Mouse (Mus musculus): ENCODE measurements around the gene Enox1.

Gene Enox1

DNA sequence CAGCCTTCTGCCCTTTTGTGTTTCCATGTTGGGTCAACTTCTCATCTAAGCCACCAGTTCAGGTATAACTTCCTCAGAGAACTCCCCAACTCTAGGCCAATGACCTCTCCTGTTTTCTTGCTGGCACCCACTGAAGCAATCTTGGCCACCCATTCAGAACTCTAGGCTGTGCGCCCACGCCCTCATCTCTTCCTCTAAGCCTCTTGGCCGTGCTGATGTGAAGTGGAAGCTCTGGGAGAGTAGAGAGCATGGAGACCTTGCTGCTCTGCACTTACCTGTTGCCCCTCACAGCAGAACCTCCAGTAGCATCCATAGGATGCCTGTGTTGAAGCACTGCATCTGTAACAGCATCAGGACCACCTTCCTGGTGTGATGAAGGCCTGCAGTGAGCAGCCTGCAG, 214.0 kb downstream of the Enox1 start:
- in situ Hi-C loops (cut with MboI, MseI), result no loop called here

DNA sequence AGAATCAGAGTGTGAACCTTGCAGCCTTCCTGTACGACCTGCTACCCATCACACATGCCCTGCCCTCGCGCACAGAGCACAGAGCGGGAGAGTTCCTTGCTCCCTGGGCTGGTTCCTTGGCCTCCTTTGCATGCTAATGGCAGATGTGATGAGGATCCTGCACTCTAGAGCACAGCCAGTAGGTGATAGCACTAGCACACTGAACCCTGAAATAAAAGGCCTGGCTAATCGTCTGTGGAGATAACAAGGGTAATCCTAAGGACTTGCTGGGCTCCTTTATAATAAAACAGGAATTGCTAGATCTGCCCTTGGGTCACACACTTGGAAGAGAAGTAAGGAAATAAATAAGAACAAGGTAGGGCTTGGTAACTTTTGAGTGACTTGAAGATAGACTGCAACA, 215.4 kb downstream of the Enox1 start:
- in situ Hi-C loops (cut with MboI, MseI), result no loop called here

DNA sequence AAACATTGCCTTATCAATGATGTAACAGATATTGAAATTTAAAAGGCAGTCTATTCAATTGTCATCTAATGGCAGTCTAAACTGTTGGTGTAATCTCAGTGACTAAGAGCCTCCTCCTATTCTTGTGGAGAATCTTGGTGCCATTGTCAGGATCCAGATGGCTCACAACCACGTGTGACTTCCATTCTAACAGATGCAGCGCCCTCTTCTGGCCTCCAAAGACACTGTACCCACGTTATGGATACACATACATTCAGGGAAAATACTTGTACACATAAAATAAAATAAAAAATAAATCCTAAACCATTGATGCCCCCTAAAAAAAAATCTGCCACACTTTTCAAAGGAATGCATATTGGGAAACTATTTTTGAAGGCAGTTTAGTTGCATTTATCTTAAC, 216.6 kb downstream of the Enox1 start:
- in situ Hi-C loops (cut with MboI, MseI), result no loop called here

GRCm38 (mm10) chr14:77375054-77375453, 218.5 kb downstream of the Enox1 start:
- in situ Hi-C loops (cut with MboI, MseI), result no loop called here

- in situ Hi-C loops (cut with MboI, MseI), result no loop called here
These were observed 219.1 kb downstream of the Enox1 start for GRCm38 (mm10) chr14:77375618-77376017.

GRCm38 (mm10) chr14:77376731-77377130, 220.2 kb downstream of the Enox1 start:
- in situ Hi-C loops (cut with MboI, MseI), result no loop called here

DNA sequence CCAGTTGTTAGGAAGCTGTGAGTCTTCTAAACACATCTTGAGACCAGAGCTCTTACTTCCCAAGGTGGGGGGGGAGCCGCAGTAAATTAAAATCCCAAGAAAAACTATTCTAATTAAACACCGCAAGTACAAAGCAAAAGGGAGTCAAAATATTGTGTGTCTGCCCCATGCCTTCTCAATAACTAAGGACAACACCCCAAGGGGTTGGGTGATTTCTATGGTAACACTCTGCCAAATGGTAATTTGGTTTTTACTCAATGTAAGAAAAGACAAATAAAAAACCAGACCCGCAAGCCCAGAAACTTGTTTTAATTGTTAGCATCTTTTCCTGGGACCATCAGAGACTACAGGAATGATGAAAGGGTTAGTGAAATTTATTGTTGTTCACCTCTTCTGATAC, 220.9 kb downstream of the Enox1 start:
- in situ Hi-C loops (cut with MboI, MseI), result no loop called here

GRCm38 (mm10) chr14:77377873-77378272, 221.3 kb downstream of the Enox1 start:
- in situ Hi-C loops (cut with MboI, MseI), result no loop called here

- in situ Hi-C loops (cut with MboI, MseI), result no loop called here
These were observed 225.0 kb downstream of the Enox1 start for GRCm38 (mm10) chr14:77381532-77381931.

DNA sequence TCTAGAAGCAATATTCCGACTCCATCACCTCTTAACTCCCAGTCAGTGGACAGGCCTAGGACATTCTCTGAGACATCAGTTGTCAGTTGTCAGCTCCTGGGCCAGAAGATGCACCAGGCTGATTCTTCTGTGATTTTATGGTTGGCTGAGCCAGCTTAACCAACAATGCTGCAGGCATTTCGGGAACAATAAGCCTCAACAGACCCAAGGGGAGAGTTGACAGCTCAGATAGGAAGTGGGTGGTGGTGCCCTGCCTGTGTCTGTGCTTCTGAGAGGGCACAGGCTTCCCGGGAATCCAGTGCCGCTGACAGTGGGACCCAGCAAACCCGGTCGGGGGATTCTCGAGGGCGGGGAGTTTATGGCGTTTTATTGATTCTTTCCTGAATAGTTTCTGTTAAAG, 229.1 kb downstream of the Enox1 start:
- in situ Hi-C loops (cut with MboI, MseI), result no loop called here

- in situ Hi-C loops (cut with MboI, MseI), result no loop called here
These were observed 231.3 kb downstream of the Enox1 start for GRCm38 (mm10) chr14:77387877-77388276.

DNA sequence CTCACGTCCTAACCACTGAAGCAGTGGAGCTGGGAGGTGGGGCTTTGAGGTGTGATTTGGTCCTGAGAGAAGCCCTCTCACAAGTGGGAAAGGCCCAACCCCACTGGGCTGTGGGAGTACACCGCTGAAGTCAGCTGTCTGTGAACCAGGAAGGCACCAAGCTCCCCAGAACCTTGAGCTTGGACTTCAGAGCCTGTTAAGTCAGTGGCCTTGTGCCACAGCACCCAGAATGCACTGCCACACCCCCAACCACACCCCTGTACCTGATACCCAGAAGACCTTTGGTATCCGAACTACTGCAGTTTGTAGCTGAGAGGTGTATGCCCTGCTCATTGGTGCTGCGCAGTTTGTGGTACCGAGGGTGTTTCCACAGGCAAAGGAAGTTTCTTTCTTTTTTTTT, 232.7 kb downstream of the Enox1 start:
- in situ Hi-C loops (cut with MboI, MseI), result no loop called here

GRCm38 (mm10) chr14:77392476-77392875, 235.9 kb downstream of the Enox1 start:
- in situ Hi-C loops (cut with MboI, MseI), result no loop called here

DNA sequence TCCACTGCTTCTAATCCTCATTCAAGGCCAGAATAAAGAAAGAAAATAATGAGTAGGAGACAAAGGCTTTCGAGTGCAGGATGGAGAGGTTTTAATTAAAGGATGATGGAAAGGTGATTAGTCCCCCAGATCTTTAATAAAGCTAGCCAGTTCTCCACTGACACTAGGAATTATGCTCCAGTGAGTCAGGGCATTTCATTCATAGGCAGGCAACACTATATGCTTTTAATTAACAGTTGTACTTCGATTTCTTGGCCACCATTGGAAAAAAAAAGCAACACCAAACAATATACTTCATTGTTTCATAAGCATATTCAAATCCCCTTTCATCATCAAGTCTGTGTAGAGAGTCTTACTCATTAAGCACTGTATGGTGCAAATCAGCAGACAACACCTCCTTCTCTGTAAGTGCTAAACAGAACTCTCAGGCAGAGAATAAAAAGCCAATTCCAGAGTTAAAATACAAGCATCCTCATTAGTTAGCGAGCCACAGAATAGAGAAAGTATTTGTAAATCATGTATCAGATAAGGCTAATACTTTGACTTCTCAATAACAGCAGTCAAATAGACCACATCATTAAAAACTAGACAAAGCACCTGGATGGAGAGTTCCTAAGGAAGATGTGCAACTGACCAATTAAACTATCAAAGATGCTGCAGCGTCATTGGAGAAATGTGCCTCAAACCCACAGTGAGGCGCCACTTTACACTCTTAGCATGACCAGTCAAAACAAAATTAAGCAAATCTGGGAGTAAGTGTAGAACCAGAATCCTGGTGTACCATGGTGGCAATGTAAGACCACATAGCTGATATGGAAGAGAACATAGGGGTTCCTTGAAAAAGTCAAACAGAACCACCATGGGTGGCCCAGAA, 249.9 kb downstream of the Enox1 start:
- in situ Hi-C loops (cut with MboI, MseI), result no loop called here

DNA sequence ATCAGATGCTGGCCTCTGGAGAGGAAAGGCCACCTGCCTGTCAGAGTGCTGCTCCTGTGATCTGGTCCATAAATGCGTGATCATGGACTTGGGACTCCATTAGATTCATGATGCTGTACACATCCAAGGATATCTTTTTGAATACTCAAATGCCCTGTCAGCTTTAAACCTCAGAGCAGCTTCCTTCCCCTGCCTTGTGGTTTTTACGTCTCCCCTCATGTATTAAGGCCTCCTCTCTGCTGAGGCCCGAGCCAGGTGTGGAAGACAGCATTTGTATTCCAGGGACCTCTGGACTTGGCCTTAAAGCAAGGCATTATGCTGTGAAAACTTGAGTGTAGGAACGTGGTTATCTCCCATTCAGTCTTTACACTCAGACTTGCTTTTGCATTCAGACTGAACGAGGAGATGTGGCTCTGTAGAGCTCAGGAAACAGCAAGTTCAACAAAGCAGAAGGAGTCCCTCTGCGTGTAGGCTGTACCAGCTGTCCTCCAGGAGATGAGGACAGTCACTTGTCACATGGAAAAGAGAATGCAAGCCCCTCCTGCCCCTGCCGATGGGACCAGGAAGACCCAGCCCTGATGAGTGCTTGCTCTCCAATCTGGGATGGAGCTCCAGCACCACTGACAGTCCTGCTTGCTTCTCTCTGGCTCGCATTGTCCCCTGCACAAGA, 252.8 kb downstream of the Enox1 start:
- in situ Hi-C loops (cut with MboI, MseI), result no loop called here

- in situ Hi-C loops (cut with MboI, MseI), result no loop called here
These were observed 253.8 kb downstream of the Enox1 start for GRCm38 (mm10) chr14:77410354-77410753.

DNA sequence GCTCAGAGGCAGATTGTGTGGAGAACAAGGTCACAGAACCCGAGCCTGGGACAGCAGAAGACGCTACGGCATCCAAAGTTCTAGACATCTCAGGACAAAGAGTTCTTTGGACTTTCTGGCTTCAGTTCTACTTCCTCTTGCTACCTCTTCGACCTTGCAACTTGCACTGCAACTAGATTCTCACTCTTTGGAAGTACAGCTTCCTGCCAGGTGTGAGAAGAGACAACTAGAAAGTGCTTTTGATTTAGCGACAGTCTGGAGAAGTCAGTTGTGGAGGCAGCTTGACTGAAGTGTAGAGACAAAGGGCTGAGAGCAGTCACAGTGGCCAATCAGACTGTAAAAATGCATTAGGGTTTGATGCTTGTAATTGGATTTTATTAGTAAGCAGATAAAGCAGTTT, 256.5 kb downstream of the Enox1 start:
- in situ Hi-C loops (cut with MboI, MseI), result no loop called here

DNA sequence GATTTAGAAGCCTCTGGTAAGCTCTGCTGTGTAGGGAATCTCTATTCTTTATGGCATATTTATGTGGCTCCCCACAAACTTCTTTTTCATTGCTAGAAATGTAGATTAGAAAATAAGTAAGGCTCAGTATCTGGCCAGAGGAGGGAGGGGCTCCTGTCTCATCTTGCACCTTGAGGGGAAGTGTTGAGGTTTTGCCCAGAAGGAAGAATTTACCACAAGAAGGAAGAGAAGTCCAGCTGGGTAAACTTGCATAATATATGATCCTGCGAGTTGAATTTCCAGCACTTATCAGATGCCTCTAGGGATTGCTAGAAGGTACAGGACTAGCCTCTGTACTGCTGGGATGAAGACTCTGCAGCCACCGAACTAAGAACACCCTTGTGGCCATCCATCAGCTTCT, 259.8 kb downstream of the Enox1 start:
- in situ Hi-C loops (cut with MboI, MseI), result no loop called here

GRCm38 (mm10) chr14:77421031-77421430, 264.5 kb downstream of the Enox1 start:
- in situ Hi-C loops (cut with MboI, MseI), result no loop called here

DNA sequence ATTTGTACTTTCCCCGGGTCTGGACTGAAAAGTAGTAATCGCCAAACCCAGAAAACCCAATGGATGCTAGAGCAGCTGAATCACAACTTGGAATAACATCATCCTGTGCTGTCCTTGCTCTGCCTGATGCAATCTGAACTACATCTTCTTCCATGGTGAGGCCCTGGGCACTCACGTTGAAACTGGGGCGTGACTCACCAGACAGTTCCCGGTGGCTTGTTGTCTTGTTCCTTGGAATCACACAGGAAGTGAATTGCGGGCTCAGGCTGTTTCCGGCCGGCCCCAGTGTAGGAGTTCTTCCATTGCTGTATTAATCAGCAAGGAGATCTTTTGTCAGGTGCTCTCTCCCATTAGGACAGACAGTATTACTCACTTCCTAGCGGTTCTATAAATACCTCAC, 266.6 kb downstream of the Enox1 start:
- in situ Hi-C loops (cut with MboI, MseI), result no loop called here

DNA sequence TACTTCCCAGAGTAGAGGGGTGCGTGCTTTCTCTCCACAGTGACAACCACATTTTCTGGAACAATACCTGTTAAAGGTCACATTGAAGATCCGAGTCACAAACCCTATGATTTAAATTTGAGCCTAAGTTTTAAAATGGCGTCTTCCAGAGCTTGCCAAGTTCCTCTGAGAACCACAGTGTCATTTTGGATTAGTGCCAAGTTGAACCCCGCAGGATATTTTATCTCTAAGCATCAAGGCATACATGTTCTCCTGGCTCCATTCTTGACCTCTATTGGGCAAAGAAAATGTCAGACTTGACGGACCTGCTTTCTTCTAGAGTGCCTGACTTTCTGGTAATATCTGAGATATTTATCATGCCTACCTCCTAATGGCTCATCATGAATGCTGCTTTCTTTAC, 282.9 kb downstream of the Enox1 start:
- in situ Hi-C loops (cut with MboI, MseI), result no loop called here

GRCm38 (mm10) chr14:77440805-77441204, 284.2 kb downstream of the Enox1 start:
- in situ Hi-C loops (cut with MboI, MseI), result no loop called here

GRCm38 (mm10) chr14:77441541-77441940, 285.0 kb downstream of the Enox1 start:
- in situ Hi-C loops (cut with MboI, MseI), result no loop called here
